Mouse (Mus musculus): ENCODE data around the gene Rasgrf1.

- no peak for TF ChIP-seq CTCF (IDR thresholded peaks at IDR 0.05; ENCODE audit: borderline replicate concordance, control insufficient read depth, extremely low read depth, insufficient read depth, low read length, poor library complexity)
- no peak for TF ChIP-seq POLR2A (IDR thresholded peaks at IDR 0.05; ENCODE audit: control insufficient read depth, extremely low read depth, insufficient read depth, low read length, poor library complexity)
Observed at GRCm38 (mm10) chr9:90060574-90060875, 150.8 kb downstream of the Rasgrf1 start.

All from thymus, adult 2 months (tissue).